Mouse (Mus musculus) midbrain, embryonic 12.5 days (tissue): ENCODE measurements around the gene Fat4. TPM values are rescaled to one million over a fixed set of nuclear protein-coding genes. Genes with fewer than 3 reads are reported as not detected.

Experiments used
- ATAC-seq: fragments of 200-750 bp; cut with Nextera tagmentation; 2 replicates; pipeline ENCODE4 v1.8.0; 2017; ENCODE audit warnings: low read depth, moderate TSS enrichment, moderate library complexity; ENCODE audit not compliant: low FRiP score
- H3K27ac ChIP-seq: fragments of 300-500 bp; sonication (generic); replicated peaks from 2 replicates; pipeline ENCODE4 v1.5.1; 2016; ENCODE audit warnings: mild to moderate bottlenecking
- H3K27me3 ChIP-seq: fragments of 300-500 bp; sonication (generic); 2 replicates; pipeline ENCODE4 v1.6.1; 2016; ENCODE audit warnings: mild to moderate bottlenecking
- H3K36me3 ChIP-seq: fragments of 300-500 bp; sonication (generic); 2 replicates; pipeline ENCODE4 v1.6.1; 2016
- H3K4me1 ChIP-seq: fragments of 300-500 bp; sonication (generic); 2 replicates; pipeline ENCODE4 v1.6.1; 2016
- H3K4me2 ChIP-seq: fragments of 300-500 bp; sonication (generic); replicated peaks from 2 replicates; pipeline ENCODE4 v1.6.1; 2016; ENCODE audit warnings: mild to moderate bottlenecking, moderate library complexity
- H3K4me3 ChIP-seq: fragments of 300-500 bp; sonication (generic); 2 replicates; pipeline ENCODE4 v1.5.1; 2016; ENCODE audit warnings: mild to moderate bottlenecking
- H3K9ac ChIP-seq: fragments of 300-500 bp; sonication (generic); replicated peaks from 2 replicates; pipeline ENCODE4 v1.6.1; 2016; ENCODE audit warnings: mild to moderate bottlenecking, moderate library complexity
- H3K9me3 ChIP-seq: fragments of 300-500 bp; sonication (generic); 2 replicates; pipeline ENCODE4 v1.6.1; 2016; ENCODE audit warnings: mild to moderate bottlenecking
- WGBS: fragments of 180-500 bp; shearing (Covaris S2); methylation state at CpG from one replicate; pipeline ENCODE4 v1.1.7; 2016; 5-methylcytosine and 5-hydroxymethylcytosine counted together
- polyA plus RNA-seq: library from polyadenylated mRNA; unstranded; fragments of >200 nt; fragmentation: Nextera tagmentation; extraction: Ambion mirVana; gene quantifications from 2 replicates; pipeline ENCODE4 v1.2.1, GENCODE M21; 2016

The Fat4 gene
- polyA plus RNA-seq, 1 experiment from 2014 or later: 14.7 TPM

GRCm38 (mm10) chr3:38908426-38909111 lies 21.8 kb downstream of the Fat4 start:
- ATAC-seq: peak; percentile 45
- peak overlapping the region; percentile 49 for H3K4me2 ChIP-seq
- H3K4me1 ChIP-seq: peaks cover 48% of the 10 kb centered on the region
- 30% methylated on average over 13 of the region's 13 CpGs for WGBS
- no peak overlapping the region for H3K9ac ChIP-seq
- no peaks in the 10 kb centered on the region for H3K9me3 ChIP-seq
- peak overlapping the region; percentile 82 for H3K27ac ChIP-seq
- 0 out of 2 replicates have a peak overlapping the region, but pooled peaks have one; percentile 25 for H3K4me3 ChIP-seq
- no peaks in the 10 kb centered on the region for H3K36me3 ChIP-seq
- no peaks in the 10 kb centered on the region for H3K27me3 ChIP-seq

- Histone ChIP-seq H3K4me1 (peaks cover 34% of the 10 kb centered on the region), H3K4me3 (no peak overlapping the region), H3K27me3 (no peaks in the 10 kb centered on the region), H3K36me3 (no peaks in the 10 kb centered on the region; the same call in 1 of the 2 replicates), H3K27ac (peak overlapping the region; percentile 60), H3K9ac (no peak overlapping the region), H3K9me3 (no peaks in the 10 kb centered on the region), H3K4me2 (peak overlapping the region; percentile 26; the same call in 1 of the 2 replicates)
- ATAC-seq: peak; percentile 62
- 26% methylated on average over 5 of the region's 5 CpGs for WGBS
Observed at GRCm38 (mm10) chr3:38912768-38913487, 26.2 kb downstream of the Fat4 start.

GRCm38 (mm10) chr3:38913488-38914105 lies 26.9 kb downstream of the Fat4 start:
- no peaks in the 10 kb centered on the region for H3K9me3 ChIP-seq
- H3K4me3 ChIP-seq: no peak overlapping the region
- H3K36me3 ChIP-seq: no peaks in the 10 kb centered on the region; the same call in 1 of the 2 replicates
- peak; percentile 32 for ATAC-seq
- H3K4me1 ChIP-seq: peaks cover 28% of the 10 kb centered on the region
- peak overlapping the region; percentile 60 for H3K27ac ChIP-seq
- peak overlapping the region; percentile 26 for H3K4me2 ChIP-seq
- no peak overlapping the region for H3K9ac ChIP-seq
- H3K27me3 ChIP-seq: no peaks in the 10 kb centered on the region
- WGBS: 32% methylated on average over 11 of the region's 11 CpGs

GRCm38 (mm10) chr3:38918926-38919325 lies 32.2 kb downstream of the Fat4 start:
- no peak overlapping the region for H3K27ac ChIP-seq

GRCm38 (mm10) chr3:38921031-38921430 lies 34.3 kb downstream of the Fat4 start:
- no peaks in the 10 kb centered on the region for H3K27me3 ChIP-seq
- WGBS: 78% methylated on average over 2 of the region's 2 CpGs
- ATAC-seq: no peak
- H3K4me2 ChIP-seq: no peak overlapping the region
- no peak overlapping the region for H3K9ac ChIP-seq
- no peak overlapping the region for H3K4me3 ChIP-seq
- no peaks in the 10 kb centered on the region for H3K9me3 ChIP-seq
- peaks cover 3% of the 10 kb centered on the region; the same call in 1 of the 2 replicates for H3K36me3 ChIP-seq
- H3K27ac ChIP-seq: no peak overlapping the region
- H3K4me1 ChIP-seq: no peaks in the 10 kb centered on the region

More at GRCm38 (mm10) chr3:38918926-38919325, 32.2 kb downstream of the Fat4 start:
- Histone ChIP-seq H3K4me1 (peaks cover under 1% of the 10 kb centered on the region), H3K36me3 (peaks cover 3% of the 10 kb centered on the region; the same call in 1 of the 2 replicates), H3K4me3 (no peak overlapping the region), H3K4me2 (no peak overlapping the region), H3K9ac (no peak overlapping the region), H3K9me3 (no peaks in the 10 kb centered on the region), H3K27me3 (no peaks in the 10 kb centered on the region)
- 46% methylated on average over 2 of the region's 2 CpGs for WGBS
- ATAC-seq: no peak

GRCm38 (mm10) chr3:38923251-38923686 lies 36.5 kb downstream of the Fat4 start:
- Histone ChIP-seq H3K4me1 (no peaks in the 10 kb centered on the region), H3K4me3 (no peak overlapping the region), H3K27me3 (no peaks in the 10 kb centered on the region), H3K9me3 (no peaks in the 10 kb centered on the region), H3K27ac (no peak overlapping the region), H3K9ac (no peak overlapping the region), H3K36me3 (0 out of 2 replicates have a peak, but pooled peaks cover 3% of the 10 kb centered on the region), H3K4me2 (no peak overlapping the region)
- WGBS: 73% methylated on average over 7 of the region's 7 CpGs
- ATAC-seq: no peak

- ATAC-seq: no peak
- no peaks in the 10 kb centered on the region for H3K9me3 ChIP-seq
- H3K27me3 ChIP-seq: no peaks in the 10 kb centered on the region
- no peaks in the 10 kb centered on the region for H3K4me1 ChIP-seq
- no peaks in the 10 kb centered on the region for H3K36me3 ChIP-seq
- no peak overlapping the region for H3K4me2 ChIP-seq
- no peak overlapping the region for H3K27ac ChIP-seq
- no peak overlapping the region for H3K9ac ChIP-seq
- WGBS: 82% methylated on average over 4 of the region's 4 CpGs
- H3K4me3 ChIP-seq: no peak overlapping the region
Observed at GRCm38 (mm10) chr3:38928076-38928686, 41.4 kb downstream of the Fat4 start.

- Histone ChIP-seq H3K4me3 (no peak overlapping the region), H3K4me1 (no peaks in the 10 kb centered on the region), H3K9ac (no peak overlapping the region), H3K27me3 (no peaks in the 10 kb centered on the region), H3K4me2 (no peak overlapping the region), H3K36me3 (no peaks in the 10 kb centered on the region), H3K27ac (no peak overlapping the region), H3K9me3 (no peaks in the 10 kb centered on the region)
- ATAC-seq: no peak
- 87% methylated on average over 3 of the region's 3 CpGs for WGBS
Observed at GRCm38 (mm10) chr3:38928751-38929150, 42.0 kb downstream of the Fat4 start.

- no peaks in the 10 kb centered on the region for H3K36me3 ChIP-seq
- 0 out of 2 replicates have a peak overlapping the region, but pooled peaks have one; percentile 6 for H3K27ac ChIP-seq
- H3K4me1 ChIP-seq: peaks cover 16% of the 10 kb centered on the region
- peak; percentile 38; the same call in 1 of the 2 replicates for ATAC-seq
- no peak overlapping the region for H3K4me3 ChIP-seq
- 68% methylated on average over 7 of the region's 7 CpGs for WGBS
- no peaks in the 10 kb centered on the region for H3K9me3 ChIP-seq
- H3K27me3 ChIP-seq: no peaks in the 10 kb centered on the region
- H3K4me2 ChIP-seq: no peak overlapping the region
- no peak overlapping the region for H3K9ac ChIP-seq
Observed at GRCm38 (mm10) chr3:38934780-38935179, 48.0 kb downstream of the Fat4 start.

- H3K27me3 ChIP-seq: no peaks in the 10 kb centered on the region
- H3K27ac ChIP-seq: no peak overlapping the region
- ATAC-seq: no peak
- WGBS: 90% methylated on average over 7 of the region's 7 CpGs
- no peak overlapping the region for H3K4me3 ChIP-seq
- no peak overlapping the region for H3K9ac ChIP-seq
- H3K9me3 ChIP-seq: no peaks in the 10 kb centered on the region
- H3K36me3 ChIP-seq: no peaks in the 10 kb centered on the region
- H3K4me1 ChIP-seq: peaks cover 21% of the 10 kb centered on the region
- no peak overlapping the region for H3K4me2 ChIP-seq
Observed at GRCm38 (mm10) chr3:38936485-38936884, 49.7 kb downstream of the Fat4 start.

GRCm38 (mm10) chr3:38937159-38937558 lies 50.4 kb downstream of the Fat4 start:
- Histone ChIP-seq H3K4me1 (peaks cover 21% of the 10 kb centered on the region), H3K27ac (no peak overlapping the region), H3K27me3 (no peaks in the 10 kb centered on the region), H3K9me3 (no peaks in the 10 kb centered on the region), H3K4me2 (no peak overlapping the region), H3K36me3 (no peaks in the 10 kb centered on the region), H3K9ac (no peak overlapping the region), H3K4me3 (no peak overlapping the region)
- WGBS: 81% methylated on average over 8 of the region's 8 CpGs
- ATAC-seq: no peak
